Mouse (Mus musculus): Measurements from ENCODE around the gene Ccser1. TPM values are rescaled to one million over a fixed set of nuclear protein-coding genes. Genes with fewer than 3 reads are reported as not detected.

The Ccser1 gene
- polyA plus RNA-seq, 1 experiment from 2014 or later: 26.2 TPM

- peak; percentile 67; the same call in 1 of the 2 replicates for ATAC-seq
- WGBS: 48% methylated on average over 4 of the region's 4 CpGs
- Histone ChIP-seq H3K27ac (ENCODE audit: low read length) (no peak overlapping the region), H3K36me3 (ENCODE audit: control insufficient read depth, insufficient read depth) (no peaks in the 10 kb centered on the region), H3K4me3 (replicated peaks; ENCODE audit: low read length) (no peak overlapping the region), H3K4me2 (ENCODE audit: low read length) (no peak overlapping the region), H3K27me3 (replicated peaks; ENCODE audit: control insufficient read depth, insufficient read depth, low read length) (no peaks in the 10 kb centered on the region), H3K4me1 (replicated peaks; ENCODE audit: control insufficient read depth, insufficient read depth, low read length) (peaks cover 5% of the 10 kb centered on the region; the same call in 1 of the 2 replicates), H3K9ac (replicated peaks; ENCODE audit: low read depth, low read length) (0 out of 2 replicates have a peak overlapping the region, but pooled peaks have one; percentile 5), H3K9me3 (ENCODE audit: control insufficient read depth, low read length) (no peaks in the 10 kb centered on the region)
Measured at GRCm38 (mm10) chr6:61210061-61210737, 30.1 kb downstream of the Ccser1 start.

- 77% methylated on average over 8 of the region's 8 CpGs for WGBS
- Histone ChIP-seq H3K9me3 (ENCODE audit: control insufficient read depth, low read length) (no peaks in the 10 kb centered on the region), H3K36me3 (ENCODE audit: control insufficient read depth, insufficient read depth) (no peaks in the 10 kb centered on the region), H3K4me3 (replicated peaks; ENCODE audit: low read length) (no peak overlapping the region), H3K27ac (ENCODE audit: low read length) (no peak overlapping the region), H3K9ac (replicated peaks; ENCODE audit: low read depth, low read length) (no peak overlapping the region), H3K4me2 (ENCODE audit: low read length) (no peak overlapping the region), H3K4me1 (replicated peaks; ENCODE audit: control insufficient read depth, insufficient read depth, low read length) (no peaks in the 10 kb centered on the region; the same call in 1 of the 2 replicates), H3K27me3 (replicated peaks; ENCODE audit: control insufficient read depth, insufficient read depth, low read length) (no peaks in the 10 kb centered on the region)
- no peak for ATAC-seq
Measured at GRCm38 (mm10) chr6:61215705-61216104, 35.6 kb downstream of the Ccser1 start.

GRCm38 (mm10) chr6:61216514-61216913 lies 36.4 kb downstream of the Ccser1 start:
- no peaks in the 10 kb centered on the region for H3K9me3 ChIP-seq (ENCODE audit: control insufficient read depth, low read length)
- no peak overlapping the region for H3K9ac ChIP-seq (replicated peaks; ENCODE audit: low read depth, low read length)
- H3K4me2 ChIP-seq (ENCODE audit: low read length): no peak overlapping the region
- no peaks in the 10 kb centered on the region for H3K36me3 ChIP-seq (ENCODE audit: control insufficient read depth, insufficient read depth)
- H3K27ac ChIP-seq (ENCODE audit: low read length): no peak overlapping the region
- H3K4me1 ChIP-seq (replicated peaks; ENCODE audit: control insufficient read depth, insufficient read depth, low read length): no peaks in the 10 kb centered on the region; the same call in 1 of the 2 replicates
- ATAC-seq: no peak
- no peaks in the 10 kb centered on the region for H3K27me3 ChIP-seq (replicated peaks; ENCODE audit: control insufficient read depth, insufficient read depth, low read length)
- no peak overlapping the region for H3K4me3 ChIP-seq (replicated peaks; ENCODE audit: low read length)
- WGBS: 88% methylated on average over 1 of the region's 1 CpGs

GRCm38 (mm10) chr6:61217717-61218116 lies 37.6 kb downstream of the Ccser1 start:
- 86% methylated on average over 2 of the region's 2 CpGs for WGBS

GRCm38 (mm10) chr6:61223563-61223962 lies 43.4 kb downstream of the Ccser1 start:
- Histone ChIP-seq H3K4me1 (replicated peaks; ENCODE audit: control insufficient read depth, insufficient read depth, low read length) (no peaks in the 10 kb centered on the region), H3K9me3 (ENCODE audit: control insufficient read depth, low read length) (no peaks in the 10 kb centered on the region)
- 71% methylated on average over 2 of the region's 2 CpGs for WGBS

More at GRCm38 (mm10) chr6:61217717-61218116, 37.6 kb downstream of the Ccser1 start:
- Histone ChIP-seq H3K4me1 (replicated peaks; ENCODE audit: control insufficient read depth, insufficient read depth, low read length) (no peaks in the 10 kb centered on the region; the same call in 1 of the 2 replicates), H3K4me2 (ENCODE audit: low read length) (no peak overlapping the region), H3K9me3 (ENCODE audit: control insufficient read depth, low read length) (no peaks in the 10 kb centered on the region), H3K27ac (ENCODE audit: low read length) (no peak overlapping the region), H3K4me3 (replicated peaks; ENCODE audit: low read length) (no peak overlapping the region), H3K36me3 (ENCODE audit: control insufficient read depth, insufficient read depth) (no peaks in the 10 kb centered on the region), H3K9ac (replicated peaks; ENCODE audit: low read depth, low read length) (no peak overlapping the region), H3K27me3 (replicated peaks; ENCODE audit: control insufficient read depth, insufficient read depth, low read length) (no peaks in the 10 kb centered on the region)
- no peak for ATAC-seq

GRCm38 (mm10) chr6:61225302-61225701 lies 45.2 kb downstream of the Ccser1 start:
- ATAC-seq: no peak
- no peak overlapping the region for H3K4me3 ChIP-seq (replicated peaks; ENCODE audit: low read length)
- no peaks in the 10 kb centered on the region for H3K36me3 ChIP-seq (ENCODE audit: control insufficient read depth, insufficient read depth)
- H3K9me3 ChIP-seq (ENCODE audit: control insufficient read depth, low read length): no peaks in the 10 kb centered on the region
- H3K27ac ChIP-seq (ENCODE audit: low read length): no peak overlapping the region
- no peaks in the 10 kb centered on the region for H3K27me3 ChIP-seq (replicated peaks; ENCODE audit: control insufficient read depth, insufficient read depth, low read length)
- H3K4me2 ChIP-seq (ENCODE audit: low read length): no peak overlapping the region
- H3K9ac ChIP-seq (replicated peaks; ENCODE audit: low read depth, low read length): no peak overlapping the region
- peaks cover 1% of the 10 kb centered on the region; the same call in 1 of the 2 replicates for H3K4me1 ChIP-seq (replicated peaks; ENCODE audit: control insufficient read depth, insufficient read depth, low read length)

More at GRCm38 (mm10) chr6:61223563-61223962, 43.4 kb downstream of the Ccser1 start:
- Histone ChIP-seq H3K27me3 (replicated peaks; ENCODE audit: control insufficient read depth, insufficient read depth, low read length) (no peaks in the 10 kb centered on the region), H3K4me2 (ENCODE audit: low read length) (no peak overlapping the region), H3K27ac (ENCODE audit: low read length) (no peak overlapping the region), H3K4me3 (replicated peaks; ENCODE audit: low read length) (no peak overlapping the region), H3K36me3 (ENCODE audit: control insufficient read depth, insufficient read depth) (no peaks in the 10 kb centered on the region), H3K9ac (replicated peaks; ENCODE audit: low read depth, low read length) (no peak overlapping the region)
- ATAC-seq: no peak

GRCm38 (mm10) chr6:61230058-61230718 lies 50.1 kb downstream of the Ccser1 start:
- no peak overlapping the region for H3K4me2 ChIP-seq (ENCODE audit: low read length)
- no peaks in the 10 kb centered on the region for H3K27me3 ChIP-seq (replicated peaks; ENCODE audit: control insufficient read depth, insufficient read depth, low read length)
- H3K36me3 ChIP-seq (ENCODE audit: control insufficient read depth, insufficient read depth): no peaks in the 10 kb centered on the region
- ATAC-seq: peak; percentile 76
- H3K9ac ChIP-seq (replicated peaks; ENCODE audit: low read depth, low read length): no peak overlapping the region
- peaks cover 13% of the 10 kb centered on the region; the same call in 1 of the 2 replicates for H3K4me1 ChIP-seq (replicated peaks; ENCODE audit: control insufficient read depth, insufficient read depth, low read length)
- H3K9me3 ChIP-seq (ENCODE audit: control insufficient read depth, low read length): no peaks in the 10 kb centered on the region
- no peak overlapping the region for H3K4me3 ChIP-seq (replicated peaks; ENCODE audit: low read length)
- H3K27ac ChIP-seq (ENCODE audit: low read length): peak overlapping the region; percentile 50
- WGBS: 8% methylated on average over 5 of the region's 5 CpGs

GRCm38 (mm10) chr6:61233060-61233459 lies 52.9 kb downstream of the Ccser1 start:
- 52% methylated on average over 5 of the region's 5 CpGs for WGBS
- Histone ChIP-seq H3K9me3 (ENCODE audit: control insufficient read depth, low read length) (no peaks in the 10 kb centered on the region), H3K4me1 (replicated peaks; ENCODE audit: control insufficient read depth, insufficient read depth, low read length) (peaks cover 13% of the 10 kb centered on the region; the same call in 1 of the 2 replicates), H3K27ac (ENCODE audit: low read length) (no peak overlapping the region), H3K27me3 (replicated peaks; ENCODE audit: control insufficient read depth, insufficient read depth, low read length) (no peaks in the 10 kb centered on the region), H3K9ac (replicated peaks; ENCODE audit: low read depth, low read length) (no peak overlapping the region), H3K4me2 (ENCODE audit: low read length) (no peak overlapping the region), H3K36me3 (ENCODE audit: control insufficient read depth, insufficient read depth) (no peaks in the 10 kb centered on the region), H3K4me3 (replicated peaks; ENCODE audit: low read length) (no peak overlapping the region)
- no peak for ATAC-seq

- no peak overlapping the region for H3K4me2 ChIP-seq (ENCODE audit: low read length)
- WGBS: 29% methylated on average over 5 of the region's 5 CpGs
- H3K27me3 ChIP-seq (replicated peaks; ENCODE audit: control insufficient read depth, insufficient read depth, low read length): no peaks in the 10 kb centered on the region
- H3K36me3 ChIP-seq (ENCODE audit: control insufficient read depth, insufficient read depth): no peaks in the 10 kb centered on the region
- H3K27ac ChIP-seq (ENCODE audit: low read length): no peak overlapping the region
- no peak overlapping the region for H3K4me3 ChIP-seq (replicated peaks; ENCODE audit: low read length)
- no peaks in the 10 kb centered on the region for H3K9me3 ChIP-seq (ENCODE audit: control insufficient read depth, low read length)
- H3K4me1 ChIP-seq (replicated peaks; ENCODE audit: control insufficient read depth, insufficient read depth, low read length): peaks cover 13% of the 10 kb centered on the region; the same call in 1 of the 2 replicates
- no peak overlapping the region for H3K9ac ChIP-seq (replicated peaks; ENCODE audit: low read depth, low read length)
- ATAC-seq: no peak
Measured at GRCm38 (mm10) chr6:61233548-61234187, 53.5 kb downstream of the Ccser1 start.
